Mouse (Mus musculus) liver, embryonic 15.5 days (tissue): ENCODE results near the gene Fam92b. TPM values are rescaled to one million over a fixed set of nuclear protein-coding genes. Genes with fewer than 3 reads are reported as not detected.

Experiments used
- ATAC-seq: fragments of 200-750 bp; cut with Nextera tagmentation; 2 replicates; pipeline ENCODE4 v1.8.0; 2017; ENCODE audit warnings: moderate number of reproducible peaks, mild to moderate bottlenecking, moderate library complexity; ENCODE audit not compliant: insufficient read depth
- H3K27ac ChIP-seq: fragments of 300-500 bp; sonication (generic); replicated peaks from 2 replicates; pipeline ENCODE4 v1.5.1; 2015; ENCODE audit warnings: mild to moderate bottlenecking, inconsistent platforms
- H3K27me3 ChIP-seq: fragments of 300-500 bp; sonication (generic); 2 replicates; pipeline ENCODE4 v1.6.1; 2015; ENCODE audit warnings: mild to moderate bottlenecking, inconsistent platforms
- H3K36me3 ChIP-seq: fragments of 300-500 bp; sonication (generic); replicated peaks from 2 replicates; pipeline ENCODE4 v1.6.1; 2015; ENCODE audit warnings: moderate library complexity, mild to moderate bottlenecking, inconsistent platforms
- H3K4me1 ChIP-seq: fragments of 300-500 bp; sonication (generic); replicated peaks from 2 replicates; pipeline ENCODE4 v1.6.1; 2015; ENCODE audit warnings: inconsistent platforms
- H3K4me2 ChIP-seq: fragments of 300-500 bp; sonication (generic); 2 replicates; pipeline ENCODE4 v1.6.1; 2015; ENCODE audit warnings: moderate library complexity, mild to moderate bottlenecking, inconsistent platforms
- H3K4me3 ChIP-seq: fragments of 300-500 bp; sonication (generic); replicated peaks from 2 replicates; pipeline ENCODE4 v1.5.1; 2015; ENCODE audit warnings: mild to moderate bottlenecking, inconsistent platforms
- H3K9ac ChIP-seq: fragments of 300-500 bp; sonication (generic); 2 replicates; pipeline ENCODE4 v1.6.1; 2015; ENCODE audit warnings: moderate library complexity, mild to moderate bottlenecking, inconsistent platforms
- H3K9me3 ChIP-seq: fragments of 300-500 bp; sonication (generic); replicated peaks from 2 replicates; pipeline ENCODE4 v1.6.1; 2016; ENCODE audit warnings: inconsistent platforms
- WGBS: fragments of 180-500 bp; shearing (Covaris S2); methylation state at CpG from one replicate; pipeline ENCODE4 v1.1.7; 2015; ENCODE audit warnings: mixed read lengths; ENCODE audit not compliant: insufficient replicate concordance; 5-methylcytosine and 5-hydroxymethylcytosine counted together
- polyA plus RNA-seq: library from polyadenylated mRNA; unstranded; fragments of >200 nt; fragmentation: Nextera tagmentation; extraction: Ambion mirVana; gene quantifications from 2 replicates; pipeline ENCODE4 v1.2.1, GENCODE M21; 2015

Gene Fam92b
- polyA plus RNA-seq, 1 experiment from 2014 or later: not detected

GRCm38 (mm10) chr8:120211345-120211744, 34.1 kb upstream of the Fam92b start:
- peaks cover 6% of the 10 kb centered on the region for H3K27me3 ChIP-seq
- no peak overlapping the region for H3K4me2 ChIP-seq
- 6% methylated on average over 4 of the region's 4 CpGs for WGBS
- no peaks in the 10 kb centered on the region for H3K36me3 ChIP-seq
- no peak for ATAC-seq
- no peak overlapping the region for H3K9ac ChIP-seq
- H3K9me3 ChIP-seq: no peaks in the 10 kb centered on the region
- H3K4me1 ChIP-seq: no peaks in the 10 kb centered on the region
- H3K27ac ChIP-seq: no peak overlapping the region
- no peak overlapping the region for H3K4me3 ChIP-seq

GRCm38 (mm10) chr8:120208113-120208512, 30.8 kb upstream of the Fam92b start:
- no peak overlapping the region for H3K9ac ChIP-seq
- no peak overlapping the region for H3K4me2 ChIP-seq
- H3K27me3 ChIP-seq: peaks cover 6% of the 10 kb centered on the region
- H3K36me3 ChIP-seq: no peaks in the 10 kb centered on the region
- WGBS: 57% methylated on average over 11 of the region's 11 CpGs
- no peaks in the 10 kb centered on the region for H3K4me1 ChIP-seq
- no peak for ATAC-seq
- H3K4me3 ChIP-seq: no peak overlapping the region
- no peaks in the 10 kb centered on the region for H3K9me3 ChIP-seq
- H3K27ac ChIP-seq: no peak overlapping the region

DNA sequence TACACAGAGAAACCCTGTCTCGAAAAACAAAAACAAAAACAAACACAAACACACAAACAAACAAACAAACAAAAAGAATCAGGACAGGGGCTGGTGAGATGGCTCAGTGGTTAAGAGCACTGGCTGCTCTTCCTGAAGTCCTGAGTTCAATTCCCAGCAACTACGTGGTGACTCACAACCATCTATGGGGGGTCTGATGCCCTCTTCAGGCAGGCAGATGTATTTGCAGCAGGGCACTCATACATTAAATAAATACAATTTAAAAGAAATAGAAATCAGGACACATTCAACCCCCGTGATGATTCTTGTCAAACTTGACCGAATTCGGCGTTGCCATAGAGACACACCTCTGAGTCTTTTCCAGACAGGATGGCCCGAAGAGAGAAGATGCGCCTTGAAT, 30.1 kb upstream of the Fam92b start:
- no peaks in the 10 kb centered on the region for H3K36me3 ChIP-seq
- H3K9ac ChIP-seq: no peak overlapping the region
- no peaks in the 10 kb centered on the region for H3K9me3 ChIP-seq
- 66% methylated on average over 8 of the region's 8 CpGs for WGBS
- H3K27me3 ChIP-seq: peaks cover 6% of the 10 kb centered on the region
- H3K27ac ChIP-seq: no peak overlapping the region
- no peak for ATAC-seq
- no peaks in the 10 kb centered on the region for H3K4me1 ChIP-seq
- H3K4me3 ChIP-seq: no peak overlapping the region
- no peak overlapping the region for H3K4me2 ChIP-seq

DNA sequence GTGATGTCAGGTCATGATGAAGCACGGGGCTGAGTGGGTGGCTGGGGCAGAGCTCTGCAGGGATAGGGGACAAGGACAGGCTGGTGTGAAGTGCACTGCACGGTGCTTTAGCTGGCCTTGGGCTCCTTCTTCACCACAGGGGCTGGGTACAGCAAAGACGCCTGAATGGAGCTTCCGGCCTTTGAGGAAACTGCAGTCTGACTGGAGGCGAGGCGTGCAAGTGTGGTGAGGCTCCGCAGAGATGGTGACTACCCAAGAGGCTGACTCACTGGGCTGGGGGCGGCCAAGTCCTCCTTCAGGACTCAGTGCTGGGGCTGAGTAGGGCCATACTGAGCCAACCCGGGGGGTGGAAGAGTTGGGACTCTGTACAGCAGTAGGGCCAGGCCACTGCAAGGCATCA, 28.6 kb upstream of the Fam92b start:
- H3K4me3 ChIP-seq: no peak overlapping the region
- H3K4me2 ChIP-seq: no peak overlapping the region
- H3K27ac ChIP-seq: no peak overlapping the region
- ATAC-seq: no peak
- no peak overlapping the region for H3K9ac ChIP-seq
- H3K4me1 ChIP-seq: no peaks in the 10 kb centered on the region
- peaks cover 6% of the 10 kb centered on the region for H3K27me3 ChIP-seq
- H3K36me3 ChIP-seq: no peaks in the 10 kb centered on the region
- 43% methylated on average over 9 of the region's 9 CpGs for WGBS
- no peaks in the 10 kb centered on the region for H3K9me3 ChIP-seq

GRCm38 (mm10) chr8:120204736-120205360, 27.6 kb upstream of the Fam92b start:
- ATAC-seq: no peak
- 54% methylated on average over 7 of the region's 7 CpGs for WGBS
- Histone ChIP-seq H3K27me3 (peaks cover 1% of the 10 kb centered on the region; the same call in 1 of the 2 replicates), H3K9ac (no peak overlapping the region), H3K4me2 (no peak overlapping the region), H3K36me3 (no peaks in the 10 kb centered on the region), H3K4me3 (no peak overlapping the region), H3K9me3 (no peaks in the 10 kb centered on the region), H3K27ac (no peak overlapping the region), H3K4me1 (no peaks in the 10 kb centered on the region)

DNA sequence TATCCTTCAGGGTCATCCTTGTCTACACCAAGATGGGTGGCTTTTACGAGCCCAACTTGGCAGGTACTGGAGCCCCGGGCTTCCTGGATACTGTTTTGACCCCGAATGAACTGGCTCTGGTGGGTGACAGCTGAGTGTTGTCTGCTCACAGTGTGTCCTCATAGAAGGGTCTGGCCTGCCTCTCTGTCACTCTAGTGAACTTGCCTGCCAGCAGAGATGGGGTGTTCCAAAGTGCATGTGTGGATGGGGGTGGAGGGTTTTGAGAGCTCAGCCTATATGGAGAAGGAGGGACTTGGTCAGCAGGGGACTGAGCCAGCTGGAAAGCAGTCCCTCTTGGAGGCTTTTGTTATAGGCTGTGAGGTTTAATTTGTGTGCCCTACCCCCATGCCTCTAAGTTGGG, 25.3 kb upstream of the Fam92b start:
- H3K9me3 ChIP-seq: no peaks in the 10 kb centered on the region

GRCm38 (mm10) chr8:120201351-120201750, 24.1 kb upstream of the Fam92b start:
- Histone ChIP-seq H3K4me2 (no peak overlapping the region), H3K9me3 (no peaks in the 10 kb centered on the region), H3K4me1 (no peaks in the 10 kb centered on the region), H3K27ac (no peak overlapping the region), H3K4me3 (no peak overlapping the region), H3K36me3 (no peaks in the 10 kb centered on the region), H3K27me3 (no peaks in the 10 kb centered on the region), H3K9ac (no peak overlapping the region)
- no peak for ATAC-seq
- WGBS: 48% methylated on average over 6 of the region's 6 CpGs

More for the DNA sequence above, 25.3 kb upstream of the Fam92b start:
- Histone ChIP-seq H3K9ac (no peak overlapping the region), H3K27me3 (no peaks in the 10 kb centered on the region), H3K4me1 (no peaks in the 10 kb centered on the region), H3K27ac (no peak overlapping the region), H3K36me3 (no peaks in the 10 kb centered on the region), H3K4me2 (no peak overlapping the region), H3K4me3 (no peak overlapping the region)
- ATAC-seq: no peak
- WGBS: 42% methylated on average over 3 of the region's 3 CpGs

GRCm38 (mm10) chr8:120192118-120192517, 14.9 kb upstream of the Fam92b start:
- H3K27me3 ChIP-seq: no peaks in the 10 kb centered on the region; the same call in 1 of the 2 replicates
- no peaks in the 10 kb centered on the region for H3K9me3 ChIP-seq
- H3K36me3 ChIP-seq: no peaks in the 10 kb centered on the region
- peaks cover 4% of the 10 kb centered on the region; the same call in 1 of the 2 replicates for H3K4me1 ChIP-seq
- no peak overlapping the region for H3K4me3 ChIP-seq
- no peak overlapping the region for H3K9ac ChIP-seq
- no peak overlapping the region for H3K4me2 ChIP-seq
- 79% methylated on average over 5 of the region's 5 CpGs for WGBS
- no peak overlapping the region for H3K27ac ChIP-seq
- no peak for ATAC-seq

- Histone ChIP-seq H3K27ac (no peak overlapping the region), H3K27me3 (no peaks in the 10 kb centered on the region; the same call in 1 of the 2 replicates), H3K4me1 (peaks cover 4% of the 10 kb centered on the region; the same call in 1 of the 2 replicates), H3K4me3 (no peak overlapping the region), H3K9ac (no peak overlapping the region), H3K4me2 (no peak overlapping the region), H3K9me3 (no peaks in the 10 kb centered on the region), H3K36me3 (no peaks in the 10 kb centered on the region)
- 53% methylated on average over 5 of the region's 5 CpGs for WGBS
- ATAC-seq: no peak
These were observed 14.4 kb upstream of the Fam92b start for GRCm38 (mm10) chr8:120191633-120192032.

DNA sequence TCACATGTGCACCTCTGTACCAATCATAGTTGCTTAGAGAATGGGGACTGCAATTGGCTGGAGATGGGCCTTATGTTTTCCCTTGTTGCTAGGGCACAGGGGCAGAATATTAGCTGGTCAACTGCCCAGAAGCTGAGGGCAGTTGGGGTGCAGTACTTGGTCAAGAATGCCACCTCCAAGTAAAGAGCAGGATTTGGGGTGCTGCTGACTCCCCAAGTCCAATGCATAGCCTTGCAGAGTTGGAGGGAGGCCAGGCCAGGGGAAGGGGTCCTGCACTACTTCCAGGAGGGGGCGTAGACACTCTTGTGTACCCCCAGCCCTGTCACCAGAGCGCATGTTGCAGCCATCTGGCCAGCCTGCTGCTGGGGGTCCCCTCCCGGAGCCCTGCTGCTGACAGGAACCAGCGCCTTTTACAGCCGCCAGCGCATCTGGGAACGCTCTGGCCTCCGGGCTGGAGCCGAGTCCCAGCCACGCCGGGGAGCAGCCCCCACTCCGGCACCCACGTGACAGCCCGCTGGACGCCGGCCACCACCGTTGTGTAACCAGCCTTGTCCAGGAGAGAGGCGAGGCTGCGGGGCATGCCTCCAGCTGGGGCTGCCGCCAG, 13.6 kb upstream of the Fam92b start:
- Histone ChIP-seq H3K4me3 (peak overlapping the region; percentile 18; the same call in 1 of the 2 replicates), H3K9me3 (no peaks in the 10 kb centered on the region), H3K9ac (no peak overlapping the region), H3K27me3 (no peaks in the 10 kb centered on the region; the same call in 1 of the 2 replicates), H3K27ac (no peak overlapping the region), H3K36me3 (no peaks in the 10 kb centered on the region), H3K4me1 (peaks cover 4% of the 10 kb centered on the region; the same call in 1 of the 2 replicates), H3K4me2 (peak overlapping the region; percentile 53)
- peak; percentile 76 for ATAC-seq
- 48% methylated on average over 20 of the region's 20 CpGs for WGBS

DNA sequence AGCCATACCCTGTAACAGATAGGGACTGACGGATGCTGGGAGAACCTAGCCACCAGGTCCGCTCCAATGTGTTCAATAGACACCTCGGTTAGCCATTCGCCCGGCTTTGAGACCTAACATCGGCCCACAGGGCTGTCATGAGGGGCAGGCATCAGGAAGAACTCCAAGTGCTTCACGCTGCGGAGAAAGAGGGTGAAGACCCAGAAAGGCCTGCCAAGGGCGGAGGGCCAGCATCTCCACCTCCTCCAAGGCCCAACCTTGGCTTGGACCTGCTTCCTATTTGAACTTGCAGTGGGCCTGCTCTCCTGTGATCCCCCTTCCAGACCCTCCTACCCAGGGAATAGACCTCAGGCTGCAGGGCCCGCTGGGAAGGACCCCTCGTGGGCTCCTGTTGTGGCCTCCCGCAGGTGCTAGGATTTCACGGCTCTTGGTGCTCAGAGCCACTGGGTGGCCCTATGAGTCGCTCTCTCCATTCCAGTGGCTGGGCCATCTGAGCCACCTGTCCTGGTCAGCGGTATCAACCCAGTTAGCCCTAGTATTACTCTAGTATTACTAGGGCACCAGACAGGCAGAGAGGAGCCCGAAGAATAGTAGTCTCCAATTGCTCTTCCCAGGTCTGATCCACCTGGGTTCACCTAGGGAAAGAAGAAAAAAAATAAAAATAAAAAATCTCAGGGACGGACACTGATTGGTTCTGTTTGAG, 13.0 kb upstream of the Fam92b start:
- Histone ChIP-seq H3K9ac (no peak overlapping the region), H3K4me3 (no peak overlapping the region), H3K9me3 (no peaks in the 10 kb centered on the region), H3K27me3 (no peaks in the 10 kb centered on the region; the same call in 1 of the 2 replicates), H3K4me1 (peaks cover 5% of the 10 kb centered on the region; the same call in 1 of the 2 replicates), H3K36me3 (no peaks in the 10 kb centered on the region), H3K4me2 (no peak overlapping the region), H3K27ac (no peak overlapping the region)
- no peak for ATAC-seq
- WGBS: 68% methylated on average over 17 of the region's 17 CpGs
